Mouse (Mus musculus): ENCODE data around the gene Cfap45.

The Cfap45 gene

DNA sequence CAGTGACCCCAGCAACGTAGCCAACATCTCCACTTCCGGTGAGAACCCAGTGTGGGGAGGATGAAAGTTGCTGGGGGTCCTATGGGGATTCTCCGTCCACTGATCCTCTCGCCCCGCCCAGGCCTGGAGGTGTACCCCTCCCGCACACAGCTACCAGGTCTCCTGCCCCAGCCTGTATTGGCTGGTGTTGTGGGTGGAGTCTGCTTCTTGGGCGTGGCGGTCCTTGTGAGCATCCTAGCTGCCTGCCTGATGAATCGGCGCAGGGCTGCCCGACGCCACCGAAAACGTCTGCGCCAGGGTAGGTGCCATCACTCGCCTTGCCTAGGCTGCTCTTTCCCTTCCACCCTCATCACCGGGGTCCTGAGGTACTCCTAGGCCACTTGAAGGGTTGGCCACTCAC, 24.6 kb upstream of the Cfap45 start:
- no peak for DNase-seq (ENCODE audit: low spot score)

DNA sequence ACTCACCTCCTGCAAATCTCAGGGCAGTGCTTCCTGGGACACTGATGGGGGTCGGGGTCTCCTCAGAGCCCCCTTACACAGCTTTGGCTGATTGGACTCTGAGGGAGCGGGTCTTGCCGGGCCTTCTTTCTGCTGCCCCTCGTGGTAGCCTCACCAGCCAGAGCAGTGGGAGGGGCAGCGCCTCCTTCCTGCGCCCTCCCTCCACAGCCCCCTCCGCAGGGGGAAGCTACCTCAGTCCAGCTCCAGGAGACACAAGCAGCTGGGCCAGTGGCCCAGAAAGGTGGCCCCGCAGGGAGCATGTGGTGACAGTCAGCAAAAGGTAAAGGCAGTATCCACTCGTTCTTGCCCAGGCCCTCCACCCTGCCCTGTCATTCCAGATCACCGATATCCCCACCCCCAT, 23.2 kb upstream of the Cfap45 start:
- DNase-seq (ENCODE audit: low spot score), result no peak

DNA sequence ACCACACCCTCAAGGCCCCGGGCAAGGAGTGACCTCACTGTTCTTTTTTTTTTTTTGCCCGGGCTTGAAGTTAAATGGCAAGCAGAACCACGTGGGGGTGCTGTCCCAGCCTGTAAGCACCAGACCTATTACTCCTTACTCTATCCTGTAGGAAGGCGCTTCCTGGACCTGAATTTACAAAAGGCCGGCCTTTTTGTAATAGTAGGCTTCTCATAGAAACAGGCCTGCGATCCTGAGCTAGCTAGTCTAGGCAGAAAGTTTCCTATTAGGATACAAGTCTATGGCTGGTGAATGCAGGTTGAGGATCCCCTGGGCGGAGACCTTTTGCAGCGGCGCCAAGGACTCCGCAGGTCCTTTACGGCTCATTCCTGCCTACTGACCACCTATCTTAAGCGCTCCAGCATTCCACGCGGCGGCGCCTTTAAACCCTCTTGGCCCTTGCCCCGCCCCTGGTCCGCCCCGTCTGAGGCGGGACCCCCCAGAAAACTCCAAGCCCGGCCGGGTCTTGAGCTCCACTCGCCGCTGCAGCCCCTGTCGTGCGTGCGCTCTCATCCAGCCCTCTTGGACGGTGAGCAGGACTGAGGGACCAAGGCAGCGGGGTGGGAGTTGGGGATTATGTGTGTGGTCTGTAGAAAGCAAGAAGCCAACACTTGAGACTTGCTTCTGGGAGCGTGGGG, 20.7 kb upstream of the Cfap45 start, which contains the start of gene Tagln2:
Gene Tagln2, plus strand, starts transcription at position 283 of the 677 bp plus-strand sequence.
- DNase-seq (ENCODE audit: low spot score), result peak; percentile 91

DNA sequence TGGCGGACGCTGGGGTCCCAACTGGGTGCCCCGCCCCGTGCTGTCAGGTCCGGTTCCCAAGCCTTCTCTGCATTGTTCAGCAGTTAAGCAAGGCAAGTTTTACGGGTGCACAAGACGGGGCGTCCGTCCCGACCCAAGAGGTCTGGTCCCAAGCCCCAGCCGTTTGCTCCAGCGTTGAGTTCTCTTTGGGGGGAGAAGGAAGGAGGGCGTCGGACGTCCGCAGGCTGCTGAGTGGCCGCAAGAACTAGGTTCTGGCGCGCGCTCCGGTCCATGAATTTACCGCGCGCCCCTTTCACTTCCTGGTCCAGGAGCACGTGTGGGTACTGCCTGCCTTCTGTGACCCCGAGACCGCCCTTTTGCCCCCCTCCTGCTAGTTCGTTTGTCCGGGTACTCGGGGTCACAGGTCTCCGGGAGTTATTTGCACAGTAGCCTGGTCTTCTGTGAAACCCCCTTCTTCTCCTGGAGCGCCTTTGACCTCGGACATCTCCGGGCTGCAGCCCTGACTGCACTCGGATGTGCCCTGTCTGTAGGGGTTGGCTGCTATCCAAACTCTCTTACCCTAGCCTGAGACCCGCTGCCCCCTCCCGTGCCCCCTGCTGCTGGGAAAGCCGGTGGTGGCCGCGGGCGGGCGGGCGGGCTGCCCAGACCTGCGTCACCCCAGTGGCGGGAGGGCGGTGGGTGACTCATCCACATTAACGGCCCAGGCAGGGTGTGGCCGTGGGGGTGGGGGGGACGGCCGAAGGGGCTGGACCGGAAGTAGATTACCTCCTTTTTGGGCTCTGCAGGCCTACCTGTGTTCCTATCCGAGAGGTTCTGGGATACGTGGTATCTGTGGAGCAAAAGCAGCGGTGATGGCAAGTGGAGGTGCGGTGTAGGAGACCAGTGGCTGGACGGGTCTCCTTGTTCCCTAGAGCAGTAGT, 19.9 kb upstream of the Cfap45 start:
- peak; percentile 83 for DNase-seq (ENCODE audit: low spot score)

DNA sequence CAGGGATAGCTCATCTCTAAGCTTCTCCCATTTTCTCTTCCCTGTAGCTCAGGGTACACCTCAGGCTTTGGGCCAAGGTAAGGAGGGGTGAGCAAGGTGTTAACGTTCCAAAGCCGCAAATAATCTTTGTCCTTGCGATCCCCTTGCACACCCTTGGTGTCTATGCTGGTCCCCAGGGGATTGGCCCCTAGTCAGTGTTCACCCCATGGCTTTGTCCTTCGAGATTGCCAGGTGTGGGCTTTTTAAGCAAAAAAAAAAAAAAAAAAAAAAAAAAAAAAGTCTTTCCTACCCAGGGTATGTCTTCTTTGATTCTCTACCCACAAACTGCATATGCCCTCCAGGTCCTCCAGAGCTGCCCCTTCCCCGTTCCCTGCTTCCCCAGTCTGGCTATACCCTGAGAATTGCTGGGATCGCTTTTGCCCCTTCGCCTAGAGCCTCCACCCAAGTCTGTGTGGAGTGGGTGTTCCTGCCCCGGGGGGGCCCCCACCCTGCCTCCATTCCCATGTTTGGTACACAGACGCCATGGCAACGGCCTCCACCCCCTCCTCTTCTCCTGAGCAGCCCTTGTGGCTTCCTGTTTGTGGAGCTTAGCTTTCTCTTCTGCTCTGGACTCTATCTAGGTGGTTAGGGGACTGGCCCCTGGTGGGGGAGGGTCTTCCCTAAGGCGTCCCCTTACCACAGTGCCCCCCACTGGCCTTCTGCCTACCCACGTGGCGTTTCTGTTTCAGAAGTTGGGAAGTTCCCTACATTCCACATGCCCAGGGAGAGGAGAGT, 19.0 kb upstream of the Cfap45 start:
- DNase-seq (ENCODE audit: low spot score), result peak; percentile 73

DNA sequence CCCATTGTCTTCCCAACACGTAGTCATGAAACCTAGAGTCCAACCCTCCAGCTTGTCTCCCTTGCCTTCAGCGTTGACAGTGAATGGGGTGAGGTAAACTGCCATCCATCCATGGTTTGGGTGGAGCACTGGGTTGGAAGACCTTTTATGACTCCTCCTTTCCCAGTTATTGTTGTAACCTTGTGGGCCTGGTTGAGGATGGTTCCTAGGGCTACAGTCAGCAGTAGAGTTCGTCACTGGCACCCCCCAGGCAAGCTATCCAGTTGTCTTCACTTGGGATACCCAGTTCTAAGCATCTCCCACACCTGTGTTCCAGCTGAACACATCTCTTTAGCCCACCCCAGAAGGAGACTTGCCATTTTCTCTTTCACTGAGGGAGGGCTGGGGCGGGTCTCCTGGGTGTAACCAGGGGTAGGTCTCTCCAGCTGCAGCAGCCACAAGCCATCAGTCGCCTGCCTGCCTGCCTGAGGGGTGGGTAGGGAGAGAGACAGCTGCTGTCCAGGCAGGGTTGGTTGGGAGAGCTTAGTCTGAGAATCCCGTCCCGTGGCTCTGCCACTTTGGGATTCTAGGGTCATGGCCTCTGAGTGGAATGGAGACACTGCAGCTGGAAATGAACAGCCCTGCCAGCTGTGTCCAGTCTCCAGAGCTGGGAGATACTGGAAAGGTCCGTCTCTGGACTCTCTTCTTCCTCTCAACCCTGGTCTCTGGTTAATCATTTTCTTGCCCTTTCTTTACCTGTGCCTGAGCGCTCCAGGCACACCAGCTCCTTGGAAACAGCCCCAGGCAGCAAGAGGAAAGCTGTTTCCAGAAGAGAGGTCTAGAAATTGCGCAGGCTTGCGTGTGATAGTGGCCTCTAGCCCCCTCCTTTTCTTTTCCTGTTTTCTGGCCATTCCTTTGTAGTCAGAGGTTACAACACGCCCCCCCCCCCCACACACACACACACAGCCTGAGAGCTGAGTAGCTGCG, 18.2 kb upstream of the Cfap45 start:
- DNase-seq (ENCODE audit: low spot score), result peak; percentile 45

DNA sequence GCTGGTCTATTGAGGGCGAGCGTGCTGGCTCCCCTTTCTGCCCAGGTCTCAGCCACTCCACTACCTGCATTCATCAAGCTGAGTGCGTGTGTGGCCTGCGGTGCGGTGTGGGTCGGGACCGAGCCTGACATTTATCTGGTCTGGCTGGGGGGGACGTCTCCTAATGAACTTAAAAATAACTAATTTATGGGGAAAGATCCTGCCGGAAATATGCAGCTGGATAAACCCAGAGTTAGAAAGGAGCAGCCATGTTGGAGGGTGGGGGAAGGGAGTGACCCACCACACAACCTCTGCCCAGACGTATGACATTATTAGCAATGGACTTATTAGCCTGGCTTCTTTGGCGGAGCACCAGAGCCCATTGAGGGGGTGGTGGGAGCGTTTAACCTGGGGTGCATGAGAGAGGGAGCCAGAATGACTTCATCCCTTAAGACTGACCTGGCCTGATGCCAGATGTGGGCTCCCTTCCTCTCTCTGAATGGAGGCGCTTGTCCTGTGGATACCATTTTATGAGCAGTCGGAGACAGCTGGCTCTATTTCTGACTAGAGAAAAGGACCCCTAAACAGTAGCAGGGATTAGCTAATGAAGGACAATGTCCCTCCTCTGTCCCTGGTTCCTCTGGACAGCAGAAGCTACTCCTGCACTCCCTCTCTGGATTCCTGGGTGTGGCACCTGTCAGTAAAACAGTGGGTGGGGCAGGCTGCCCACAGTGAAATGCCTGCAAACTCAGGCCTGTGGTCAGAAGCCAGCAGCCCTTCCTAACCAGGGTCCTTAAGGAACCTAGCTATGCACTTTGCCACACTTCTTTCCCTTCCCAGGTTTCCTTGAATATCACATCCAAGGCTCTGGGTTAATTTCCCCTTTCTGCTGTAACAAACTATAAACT, 17.2 kb upstream of the Cfap45 start:
- peak; percentile 68 for DNase-seq (ENCODE audit: low spot score)

DNA sequence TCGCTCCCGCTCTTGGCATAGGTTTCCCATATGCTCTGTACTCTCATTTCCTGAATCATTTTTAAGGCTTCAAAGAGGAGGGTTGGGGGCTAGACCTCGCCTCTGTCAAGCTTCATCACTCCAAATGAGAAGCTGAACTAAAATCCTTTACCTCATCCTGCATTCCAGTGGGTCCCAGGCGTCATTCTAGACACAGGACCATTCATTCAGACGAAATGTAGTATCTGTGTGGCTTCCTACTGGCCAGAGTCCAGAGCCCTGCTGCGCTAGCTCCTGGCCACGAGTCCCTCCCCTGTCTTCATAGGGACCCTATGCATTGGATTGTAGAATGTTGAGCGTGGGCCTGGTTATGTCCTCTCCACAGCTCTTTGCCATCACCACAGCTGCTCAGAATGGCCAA, 15.8 kb upstream of the Cfap45 start:
- no peak for DNase-seq (ENCODE audit: low spot score)

DNA sequence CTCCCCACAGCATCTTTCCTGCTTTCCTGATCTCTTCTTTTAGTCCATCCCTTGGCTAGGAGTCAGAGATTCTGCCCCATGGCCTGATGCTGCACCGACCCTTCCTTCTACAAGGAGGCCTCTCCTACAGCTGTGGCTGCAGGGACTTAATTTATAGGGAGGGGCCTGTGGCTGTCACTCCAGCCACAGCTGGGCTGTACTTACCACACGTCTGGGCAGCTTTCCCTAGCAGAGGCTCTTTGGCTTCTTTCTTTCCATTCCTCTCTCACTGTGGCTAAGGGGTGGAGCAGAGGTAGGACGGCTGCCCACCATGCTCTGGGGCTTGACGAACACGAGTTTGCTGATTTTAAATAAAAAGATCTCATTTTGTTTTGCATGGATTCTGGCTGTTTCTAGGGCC, 13.6 kb upstream of the Cfap45 start:
- DNase-seq (ENCODE audit: low spot score), result no peak

DNA sequence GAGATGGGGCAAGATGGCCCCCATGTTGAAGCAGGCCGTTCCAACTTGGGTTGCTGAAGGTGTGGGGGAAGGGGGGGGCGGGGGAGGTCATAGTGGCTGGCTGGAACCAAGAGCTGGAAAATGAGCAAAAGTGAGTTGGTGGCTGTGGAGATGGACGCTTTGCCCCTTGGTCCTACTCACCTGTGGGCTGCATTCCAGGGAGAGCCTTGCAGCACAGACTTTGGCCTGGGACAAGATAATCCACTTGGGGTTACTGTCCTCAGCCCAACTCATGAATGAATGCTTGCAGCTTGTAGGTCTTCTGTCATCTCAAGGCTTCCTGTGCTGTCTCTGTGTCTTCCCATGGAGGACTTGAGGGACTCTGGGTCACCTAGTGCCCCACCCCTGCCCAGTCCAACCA, 12.9 kb upstream of the Cfap45 start:
- DNase-seq (ENCODE audit: low spot score), result no peak

DNA sequence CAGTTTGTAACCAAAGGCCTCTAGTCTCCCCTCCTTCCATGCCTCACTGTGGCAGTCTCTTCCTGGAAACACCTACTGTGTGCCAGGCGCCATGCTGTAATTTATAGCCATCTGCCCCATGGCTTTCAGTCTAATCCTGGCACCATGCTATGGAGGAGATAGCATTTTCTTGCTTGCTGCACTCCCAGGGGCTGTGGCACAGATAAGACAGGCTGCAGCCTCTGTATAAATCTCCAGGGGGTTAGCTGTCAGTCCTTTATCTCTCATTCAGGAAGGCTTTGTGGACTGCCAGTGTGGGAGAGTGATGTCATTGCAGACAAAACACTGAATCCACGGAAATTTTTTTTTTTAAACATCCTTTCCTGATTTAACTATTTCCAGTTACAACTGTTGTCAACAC, 12.4 kb upstream of the Cfap45 start:
- no peak for DNase-seq (ENCODE audit: low spot score)

DNA sequence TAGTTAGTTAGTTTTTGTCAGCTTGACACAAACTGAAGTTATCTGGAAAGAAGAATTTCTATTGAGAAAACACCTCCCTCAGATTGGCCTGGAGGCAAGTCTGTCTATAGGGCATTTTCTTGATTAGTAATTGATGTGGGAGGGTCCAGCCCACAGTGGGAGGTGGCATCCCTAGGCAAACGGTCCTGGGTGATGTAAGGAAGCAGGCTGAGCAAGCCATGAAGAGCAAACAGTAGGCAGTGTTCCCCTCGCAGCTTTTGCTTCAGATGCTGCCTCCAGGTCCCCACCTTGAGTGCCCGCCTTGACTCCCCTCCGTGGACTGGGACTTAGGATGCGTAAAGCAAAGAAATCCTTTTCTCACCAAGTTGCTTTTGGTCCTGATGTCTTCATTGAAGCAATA, 11.4 kb upstream of the Cfap45 start:
- no peak for DNase-seq (ENCODE audit: low spot score)

DNA sequence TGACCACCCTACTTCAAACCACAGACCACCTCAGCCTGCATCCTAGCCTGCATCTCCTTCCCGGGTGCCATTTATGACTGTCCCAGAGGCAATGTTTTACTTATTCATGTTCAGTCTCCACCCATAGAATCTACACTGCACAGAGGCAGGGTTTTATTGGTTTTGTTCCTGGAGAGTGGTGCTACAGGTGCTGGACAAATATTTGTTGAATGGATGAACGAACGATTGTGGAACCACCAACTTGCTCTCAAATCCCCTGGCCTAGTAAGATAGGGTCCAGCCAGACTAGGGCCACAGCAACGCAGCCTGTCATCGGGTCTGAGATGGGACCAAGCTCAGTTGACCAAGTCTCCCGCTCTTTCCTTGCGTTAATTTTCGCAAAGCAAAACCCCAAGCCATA, 10.6 kb upstream of the Cfap45 start:
- no peak for DNase-seq (ENCODE audit: low spot score)

DNA sequence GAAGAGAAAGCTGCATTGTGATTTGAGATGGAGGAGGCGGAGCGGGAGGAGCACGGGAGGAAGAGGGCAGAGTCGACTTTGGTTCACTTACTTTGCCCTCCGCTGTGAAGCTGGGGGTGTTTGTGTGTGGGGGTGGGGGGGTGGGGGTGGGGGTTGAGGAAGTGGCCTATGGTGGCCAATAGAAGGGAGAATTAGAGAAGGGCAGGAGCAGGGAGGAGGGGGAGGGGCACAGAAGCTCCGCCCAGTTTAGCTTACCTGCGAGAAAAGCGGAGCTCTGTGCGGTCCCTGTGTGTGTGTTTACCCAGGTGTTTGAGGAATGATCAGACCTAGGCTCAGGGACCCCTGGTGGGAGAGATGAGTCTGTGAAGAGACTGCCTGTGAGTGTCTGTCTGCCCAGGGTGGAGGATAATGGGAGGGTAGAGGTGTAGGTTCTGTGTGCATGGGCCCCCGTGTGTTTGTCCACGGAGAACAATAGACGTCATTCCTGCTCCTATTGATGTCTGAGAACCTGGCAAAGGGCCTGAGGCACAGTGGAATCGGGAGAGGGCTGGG, 10.1 kb upstream of the Cfap45 start:
- DNase-seq (ENCODE audit: low spot score), result no peak

DNA sequence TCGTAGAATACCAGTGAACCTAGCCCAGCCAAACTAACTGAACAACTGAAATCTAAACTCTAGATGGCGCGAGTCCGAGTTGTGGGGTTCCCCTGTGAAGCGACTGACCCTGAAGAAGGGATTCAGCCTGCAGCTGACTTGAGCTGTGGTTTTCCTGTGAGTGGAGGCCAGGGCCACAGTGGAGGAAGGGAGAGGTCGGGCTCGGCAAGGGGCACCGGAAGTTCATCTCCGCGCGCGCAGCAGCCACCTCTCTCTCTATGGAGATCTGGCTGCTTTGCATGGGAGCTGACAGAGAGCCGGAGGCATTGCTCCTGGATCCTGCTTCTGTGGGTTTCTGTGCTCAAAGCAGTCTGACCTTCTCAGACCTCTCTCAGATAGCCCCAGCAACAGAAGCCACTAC, 7.6 kb upstream of the Cfap45 start:
- no peak for DNase-seq (ENCODE audit: low spot score)

DNA sequence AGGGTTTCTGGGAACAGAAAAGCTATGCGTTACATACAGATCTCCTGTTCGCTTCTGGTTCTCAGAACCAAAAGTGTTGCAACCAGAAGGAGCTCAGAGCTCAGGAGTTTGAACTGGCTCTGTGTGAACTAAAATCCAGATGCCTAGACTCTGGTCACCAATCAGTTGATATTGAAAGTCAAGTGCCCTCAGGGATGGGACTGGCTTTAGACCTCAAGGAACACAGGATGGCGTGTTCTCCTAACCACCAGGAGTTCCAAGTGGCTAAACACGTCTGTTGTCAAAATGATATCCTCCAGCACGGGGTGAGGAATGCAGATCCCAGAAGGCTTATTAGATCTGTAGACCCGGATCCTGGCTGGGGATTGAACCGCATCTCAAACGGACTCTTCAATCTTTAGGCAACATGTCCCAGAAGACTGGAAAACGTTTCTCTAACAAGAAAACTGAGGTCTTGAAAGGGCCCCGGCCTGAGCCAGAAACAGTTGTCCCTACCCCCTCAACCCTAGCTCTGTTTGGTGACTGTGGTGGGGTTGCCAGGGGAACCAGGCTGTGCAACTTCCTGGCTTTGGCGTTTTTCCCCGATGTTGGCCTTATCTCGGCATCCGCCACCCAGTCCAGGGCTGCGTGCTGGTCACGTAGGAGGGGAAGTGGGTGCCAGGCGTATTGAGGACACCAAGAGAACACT, 6.9 kb upstream of the Cfap45 start:
- no peak for DNase-seq (ENCODE audit: low spot score)

DNA sequence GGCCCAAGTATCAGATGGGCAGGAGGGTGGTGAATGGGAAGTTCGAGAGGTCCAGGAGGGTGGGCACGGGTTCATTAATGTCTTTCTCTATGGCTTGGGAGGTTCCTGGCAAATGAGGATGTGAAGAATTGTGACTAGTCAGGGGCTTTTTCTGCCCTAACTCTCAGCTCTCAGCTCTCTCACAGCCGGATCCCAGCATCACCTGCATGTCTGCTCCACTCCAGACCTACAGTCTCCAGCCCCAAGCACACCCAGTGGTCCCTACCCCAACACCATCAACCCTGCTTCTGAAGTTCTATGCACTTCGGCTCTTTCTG, 6.4 kb upstream of the Cfap45 start:
- DNase-seq (ENCODE audit: low spot score), result no peak

DNA sequence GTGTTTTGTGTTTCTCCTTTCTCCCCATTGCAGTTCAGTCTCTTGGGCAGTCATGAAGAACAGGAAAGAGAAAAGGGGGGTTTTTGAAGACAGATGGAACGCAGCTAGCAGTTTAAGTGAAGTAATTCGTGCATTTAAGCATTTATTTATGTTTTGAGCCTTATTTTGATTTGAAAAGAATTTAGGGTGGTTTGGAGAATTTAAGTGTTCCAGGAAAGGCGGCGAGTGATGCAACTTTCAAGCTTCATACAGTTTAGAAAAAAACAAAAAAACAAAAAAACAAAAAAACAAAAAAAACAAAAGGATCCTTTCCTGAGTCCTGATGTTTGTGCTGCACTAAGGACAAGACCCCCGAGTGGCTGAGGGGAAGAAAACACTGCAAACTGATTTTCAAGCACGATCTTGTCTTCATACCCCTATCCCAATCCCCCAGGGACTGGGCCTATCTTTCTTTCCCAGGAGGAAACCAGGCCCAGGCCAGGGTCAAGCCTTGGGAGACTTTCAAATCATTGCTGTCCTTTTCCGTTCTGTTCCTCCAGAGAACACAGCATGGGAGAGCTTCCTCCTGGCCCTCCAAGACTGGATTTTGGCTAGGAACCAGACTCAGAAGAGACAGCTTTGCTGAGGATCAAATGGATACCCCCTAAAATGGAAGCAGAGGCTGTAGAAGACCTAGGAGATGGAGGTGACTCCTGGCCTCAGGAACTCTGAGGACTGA, 5.9 kb upstream of the Cfap45 start:
- no peak for DNase-seq (ENCODE audit: low spot score)

DNA sequence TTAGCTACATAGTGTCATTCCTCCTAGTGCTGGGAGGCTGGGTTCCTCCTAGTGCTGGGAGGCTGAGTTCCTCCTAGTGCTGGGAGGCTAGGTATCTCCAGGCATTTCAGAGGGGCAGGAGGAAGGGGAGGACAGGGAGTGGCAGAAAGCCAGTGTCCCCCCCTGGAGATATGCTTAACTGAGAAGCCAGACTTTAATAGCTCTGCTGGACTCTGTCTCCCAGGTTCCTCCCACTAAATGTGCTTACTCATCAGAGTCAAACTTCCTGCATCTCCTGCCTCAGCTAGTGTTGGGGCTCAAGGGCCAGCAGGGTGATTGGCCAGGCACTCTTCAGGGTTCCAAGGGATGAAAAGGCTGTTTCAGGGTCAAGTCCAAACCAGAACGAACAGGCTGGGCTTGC, 5.2 kb upstream of the Cfap45 start:
- DNase-seq (ENCODE audit: low spot score), result no peak
